Mouse (Mus musculus): ENCODE results near the gene Zfpl1.
"Not testable (repeated sequence)": the region's sequence is repeated elsewhere in the genome, so short reads cannot be mapped to it uniquely, and the experiment has no call there.

- not testable (repeated sequence) for TF ChIP-seq POLR2A (IDR thresholded peaks at IDR 0.05; ENCODE audit: insufficient read depth, low read length); CTCF (IDR thresholded peaks at IDR 0.05; ENCODE audit: low read depth, low read length)
Measured at GRCm38 (mm10) chr19:6130414-6131128, 45.8 kb upstream of the Zfpl1 start.

Data from ES-Bruce4 (cell line).